Comparison of ENCODE assay signal across 19 mouse cellular contexts in the genomic region with DNA sequence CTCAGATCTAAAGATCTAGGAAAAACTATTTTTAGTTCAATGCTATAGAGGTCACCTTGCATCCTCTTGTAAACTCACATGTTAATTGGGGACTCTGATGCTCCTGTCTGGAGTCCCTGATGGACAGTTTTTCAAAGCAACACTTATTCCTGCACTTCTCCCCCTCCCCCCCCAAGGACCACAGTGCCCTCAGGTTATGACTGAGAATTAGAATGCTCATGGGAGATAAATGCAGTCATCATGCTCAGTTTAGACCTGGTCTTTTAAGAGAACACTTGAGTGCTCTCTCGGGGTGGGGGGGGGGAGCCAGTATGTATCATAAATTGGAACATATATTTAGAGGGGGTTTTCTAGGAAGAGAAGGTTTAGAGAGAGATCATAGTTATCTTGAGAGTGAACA.
"Had no signal": no experiment of that assay in that cellular context is flagged by ENCODE, and none has a peak within 500 bp of the region (broad histone marks: within the 10 kb centered on the region; RNA-seq: fewer than 3 reads in every experiment).

No protein-coding gene starts in this region.

- H3K4me1 ChIP-seq: midbrain, embryonic 13.5 days; midbrain, embryonic 15.5 days; neural tube, embryonic 13.5 days; neural tube, embryonic 15.5 days had no signal

- H3K9me3 ChIP-seq: midbrain, embryonic 13.5 days; midbrain, embryonic 15.5 days; neural tube, embryonic 13.5 days; neural tube, embryonic 15.5 days had no signal

- H3K4me3 ChIP-seq: megakaryocyte, embryonic 14.5 days; midbrain, embryonic 13.5 days; midbrain, embryonic 15.5 days; neural tube, embryonic 13.5 days; neural tube, embryonic 15.5 days had no signal

- H3K27me3 ChIP-seq: midbrain, embryonic 13.5 days; midbrain, embryonic 15.5 days; neural tube, embryonic 13.5 days; neural tube, embryonic 15.5 days had no signal

- H3K4me2 ChIP-seq: midbrain, embryonic 11.5 days; midbrain, embryonic 13.5 days; midbrain, embryonic 15.5 days; neural tube, embryonic 13.5 days; neural tube, embryonic 15.5 days had no signal

- H3K9ac ChIP-seq: liver, embryonic 14.5 days; lung, embryonic 14.5 days; midbrain, embryonic 13.5 days; midbrain, embryonic 15.5 days; neural tube, embryonic 13.5 days; neural tube, embryonic 15.5 days had no signal

- DNase-seq: lung, adult 18-20 months; lung, postnatal 10 days; lung, postnatal 36 days; retina, postnatal 1 day; right cerebral cortex, postnatal 25 days; right cerebral cortex, postnatal 4 days; spleen, adult 18-20 months; thymus, adult 18-20 months; thymus, postnatal 14 days; thymus, postnatal 36 days had no signal

- H3K27ac ChIP-seq: liver, embryonic 14.5 days; macrophage; midbrain, embryonic 13.5 days; midbrain, embryonic 15.5 days; neural tube, embryonic 13.5 days; neural tube, embryonic 15.5 days had no signal

- H3K36me3 ChIP-seq: midbrain, embryonic 13.5 days; midbrain, embryonic 15.5 days; neural tube, embryonic 13.5 days; neural tube, embryonic 15.5 days had no signal
